Mouse (Mus musculus): ENCODE results near the gene Rps6ka6.

Rps6ka6 gene

DNA sequence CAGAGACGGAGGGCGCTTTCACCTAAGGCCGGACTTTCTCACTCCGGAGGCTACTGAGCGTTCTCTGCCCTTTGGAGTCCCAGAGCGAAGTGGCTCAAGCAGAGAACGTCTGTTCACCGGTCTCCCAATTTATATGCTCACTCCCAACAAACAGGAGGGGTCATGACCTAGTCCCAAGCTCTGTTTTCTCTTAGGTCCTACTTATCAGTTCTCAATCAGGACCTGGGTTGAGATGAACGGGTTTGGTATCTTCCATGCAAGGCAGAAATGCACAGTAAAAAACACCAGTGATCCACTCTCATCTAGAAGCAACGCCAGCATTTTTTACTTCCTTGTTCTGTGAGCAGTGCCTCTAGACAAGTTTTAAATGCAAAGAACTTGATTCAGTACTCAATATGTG lies at the start of gene Rps6ka6:
Gene Rps6ka6 (minus strand): TSS at position 101 of the 400 bp plus-strand sequence.
- in situ Hi-C loops (cut with MboI, MseI), result no loop called here

DNA sequence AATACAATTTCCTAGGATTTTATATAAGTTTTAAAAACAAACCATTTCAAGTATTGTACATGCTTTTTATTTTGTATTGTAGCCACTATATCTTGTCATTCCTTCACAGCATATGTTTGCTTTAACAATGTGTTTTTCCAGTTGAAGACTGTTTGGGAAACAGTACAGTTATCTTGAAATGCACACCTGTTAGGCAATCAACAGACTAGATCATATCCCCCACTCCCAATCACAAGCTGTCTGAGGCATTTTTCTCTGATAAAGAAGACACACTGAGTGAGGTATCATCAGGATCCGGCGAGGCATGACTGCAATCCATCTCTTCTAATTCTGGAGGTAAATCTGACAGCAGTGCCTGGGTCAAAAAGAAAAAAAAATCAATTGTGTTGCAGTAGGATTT lies 39.3 kb upstream of the Rps6ka6 start:
- in situ Hi-C loops (cut with MboI, MseI), result no loop called here

DNA sequence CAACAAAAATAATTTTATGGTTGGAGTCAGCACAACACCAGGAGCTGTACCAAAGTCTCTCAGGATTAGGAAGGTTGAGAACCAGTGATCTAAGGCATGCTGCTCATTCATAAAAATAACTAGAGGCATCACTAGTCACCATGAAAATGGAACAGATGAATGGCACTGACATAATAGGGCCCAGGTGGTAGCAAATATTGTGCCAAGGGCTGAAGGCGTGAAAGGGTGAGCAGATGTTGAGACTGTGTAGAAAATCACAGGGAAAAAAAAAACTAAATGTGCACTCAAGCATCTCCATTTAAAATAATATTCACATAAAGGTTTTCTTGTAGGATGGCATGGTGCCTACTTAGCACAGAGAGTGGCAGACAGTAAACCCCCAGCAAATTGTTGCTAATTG lies 19.6 kb downstream of the Rps6ka6 start:
- in situ Hi-C loops (cut with MboI, MseI), result no loop called here

DNA sequence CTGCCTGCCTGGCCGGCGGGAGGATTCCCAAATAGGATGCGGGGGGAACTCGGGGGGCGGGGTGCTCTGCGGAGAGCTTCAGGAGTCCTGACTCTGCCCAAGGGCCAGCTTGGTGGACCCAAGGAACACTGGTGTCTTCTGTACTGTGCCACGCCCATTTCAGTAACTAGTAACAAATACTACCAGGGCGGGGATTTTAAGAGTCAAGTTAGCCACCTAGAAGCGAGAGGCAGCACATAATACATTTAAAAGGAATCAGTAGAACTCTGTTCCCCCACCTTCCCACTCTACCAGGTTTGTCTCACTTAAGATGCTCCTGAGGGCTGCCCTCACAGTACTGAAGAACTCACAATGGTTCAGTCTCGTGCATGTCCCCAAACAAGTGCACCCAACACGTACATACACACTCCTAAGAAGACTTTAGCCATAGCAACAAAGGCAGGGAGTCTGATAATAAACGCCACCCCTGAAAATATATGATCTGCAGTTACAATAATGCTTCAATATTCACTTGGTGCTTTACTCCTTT lies 74.1 kb downstream of the Rps6ka6 start:
- in situ Hi-C loops (cut with MboI, MseI), result no loop called here

GRCm38 (mm10) chrX:111462833-111463564 lies 74.8 kb downstream of the Rps6ka6 start:
- in situ Hi-C loops (cut with MboI, MseI), result no loop called here

DNA sequence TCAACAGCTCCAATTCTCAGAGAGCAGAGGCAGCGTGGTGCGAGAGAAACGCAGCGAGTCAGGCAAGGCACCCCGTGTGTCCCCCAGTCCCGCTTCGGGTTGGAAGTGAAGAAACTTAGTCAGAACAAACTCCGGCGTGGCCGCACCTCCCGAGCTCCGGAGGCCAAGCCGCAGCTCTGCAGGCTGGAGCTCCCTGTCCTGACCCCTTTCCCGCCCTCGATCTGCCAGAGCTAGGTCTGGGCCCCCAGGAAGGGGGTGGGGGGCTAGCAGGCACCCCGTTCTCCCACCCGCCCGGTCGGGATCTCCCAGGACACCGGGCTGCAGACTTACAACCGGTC lies 75.3 kb downstream of the Rps6ka6 start:
- in situ Hi-C loops (cut with MboI, MseI), result no loop called here

DNA sequence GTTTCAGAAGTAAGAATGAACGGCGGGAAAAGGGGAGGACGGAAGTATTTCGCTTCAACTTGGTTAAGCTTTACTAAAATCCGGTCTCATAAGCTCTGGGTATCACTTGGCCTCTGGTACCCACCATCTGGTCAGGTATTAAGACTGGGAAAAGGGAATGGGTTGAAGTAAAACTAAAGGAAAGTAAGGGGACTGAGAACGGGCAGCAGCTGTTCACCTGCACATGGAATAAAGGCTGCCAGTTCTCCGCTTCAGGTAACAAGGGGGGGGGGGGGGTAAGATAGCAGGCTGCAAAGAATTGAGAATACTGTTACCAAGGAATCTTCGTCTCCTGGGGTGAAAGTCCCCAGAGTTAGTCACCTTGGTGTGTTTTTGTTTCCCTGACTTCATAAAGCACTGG lies 75.7 kb downstream of the Rps6ka6 start:
- in situ Hi-C loops (cut with MboI, MseI), result no loop called here

GRCm38 (mm10) chrX:111460166-111460565 lies 77.6 kb downstream of the Rps6ka6 start:
- in situ Hi-C loops (cut with MboI, MseI), result no loop called here

GRCm38 (mm10) chrX:111436571-111436970 lies 101.2 kb downstream of the Rps6ka6 start:
- in situ Hi-C loops (cut with MboI, MseI), result no loop called here

GRCm38 (mm10) chrX:111414775-111415174 lies 123.0 kb downstream of the Rps6ka6 start:
- in situ Hi-C loops (cut with MboI, MseI), result no loop called here

DNA sequence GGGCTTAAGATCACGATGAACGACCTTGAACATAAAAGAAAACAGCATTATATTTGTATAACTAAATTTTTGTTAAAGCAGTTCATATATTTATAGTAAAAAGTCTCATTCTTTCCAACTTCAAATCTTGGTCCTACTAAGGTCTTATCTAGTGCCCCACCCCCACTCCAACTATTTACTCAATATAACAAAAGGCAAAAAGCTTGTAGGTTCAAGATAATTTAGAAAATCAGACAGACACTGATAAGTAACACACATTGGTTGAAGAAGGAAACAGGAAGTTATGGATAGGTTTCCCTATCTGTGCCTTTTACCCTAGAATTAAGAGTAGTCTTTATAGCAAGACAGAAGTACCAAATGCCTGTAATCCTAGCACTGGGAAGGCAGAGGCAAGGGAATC lies 132.9 kb downstream of the Rps6ka6 start:
- in situ Hi-C loops (cut with MboI, MseI), result no loop called here

DNA sequence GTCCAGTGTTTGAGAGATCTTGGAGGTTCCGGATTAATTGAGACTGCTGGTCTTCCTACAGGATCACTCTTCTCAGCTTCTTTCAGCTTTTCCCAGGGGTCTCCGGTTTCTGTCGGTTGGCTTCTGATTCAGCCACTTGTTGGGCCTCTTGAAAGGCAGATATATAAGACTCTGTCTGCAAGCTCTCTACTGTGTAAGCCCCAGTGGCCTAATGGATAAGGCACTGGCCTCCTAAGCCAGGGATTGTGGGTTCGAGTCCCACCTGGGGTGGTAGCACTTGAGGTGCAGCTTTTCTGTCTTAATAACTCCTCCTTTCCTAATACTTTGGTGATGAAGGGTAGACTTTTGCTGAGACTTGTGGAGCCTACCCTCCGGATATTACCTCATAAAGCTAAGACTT lies 160.7 kb downstream of the Rps6ka6 start:
- in situ Hi-C loops (cut with MboI, MseI), result no loop called here

- in situ Hi-C loops (cut with MboI, MseI), result loop anchor here (5.0 to 25.0 kb wide), 4 partner anchors 152 to 1312 kb away; no protein-coding TSS in a partner anchor
Observed at GRCm38 (mm10) chrX:111374177-111374576, 163.6 kb downstream of the Rps6ka6 start.
